Mouse (Mus musculus): ENCODE results near the gene Map3k14. TPM values are rescaled to one million over a fixed set of nuclear protein-coding genes. Genes with fewer than 3 reads are reported as not detected.

The Map3k14 gene
- polyA plus RNA-seq, 1 experiment from 2014 or later: 0.64 TPM

DNA sequence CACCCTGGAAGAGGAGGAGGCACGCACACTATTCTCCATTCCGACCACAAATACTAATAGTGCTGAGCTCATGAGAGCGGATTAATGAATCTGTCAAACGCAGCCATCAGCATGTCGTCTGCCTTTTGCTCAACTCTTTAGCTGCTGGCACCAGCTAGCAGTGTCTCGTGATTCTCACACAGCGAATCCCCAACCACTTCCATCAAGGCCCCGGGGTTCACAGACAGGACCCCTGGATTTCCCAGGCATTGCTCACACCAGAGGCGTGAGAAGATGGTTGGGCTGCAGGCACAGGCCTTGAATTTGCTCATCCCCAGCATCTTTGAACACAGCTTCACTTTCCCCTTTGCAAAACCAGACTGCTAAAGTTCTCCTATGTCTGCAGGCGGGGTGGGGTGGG, 18.0 kb upstream of the Map3k14 start:
- 73% methylated on average over 10 of the region's 10 CpGs for WGBS (ENCODE audit: insufficient replicate concordance)
- Histone ChIP-seq H3K9me3 (replicated peaks; ENCODE audit: control insufficient read depth, low read length) (no peaks in the 10 kb centered on the region), H3K36me3 (ENCODE audit: control insufficient read depth, insufficient read depth) (no peaks in the 10 kb centered on the region), H3K9ac (ENCODE audit: low read depth, low read length) (no peak overlapping the region), H3K4me1 (ENCODE audit: control insufficient read depth, low read depth, low read length) (no peaks in the 10 kb centered on the region), H3K27ac (ENCODE audit: low read length) (no peak overlapping the region), H3K4me2 (ENCODE audit: low read depth, low read length) (no peak overlapping the region), H3K4me3 (ENCODE audit: low read depth, low read length) (no peak overlapping the region), H3K27me3 (ENCODE audit: control insufficient read depth, insufficient read depth, low read depth, low read length) (no peaks in the 10 kb centered on the region)
- no peak for ATAC-seq (ENCODE audit: low read depth)

DNA sequence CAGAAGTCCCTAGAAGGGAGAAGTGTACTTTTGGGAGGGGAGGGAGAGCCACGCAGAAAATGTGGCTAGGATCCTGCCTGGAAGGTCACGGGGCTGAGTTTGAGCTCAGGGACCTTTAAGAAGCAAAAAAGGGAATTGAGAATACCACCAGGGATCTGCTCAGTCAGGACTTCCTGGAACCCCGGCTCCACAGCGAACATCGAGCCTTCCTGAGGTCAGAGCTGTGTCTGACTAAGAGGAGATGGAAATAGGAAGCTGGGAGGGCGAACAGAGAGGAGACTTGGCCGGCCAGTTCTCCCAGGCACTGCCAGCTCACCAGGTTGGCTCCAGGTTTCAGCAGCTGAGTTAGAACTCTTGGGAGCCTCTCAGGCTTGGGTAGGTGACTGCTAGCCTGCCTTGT, 14.5 kb upstream of the Map3k14 start:
- H3K36me3 ChIP-seq (ENCODE audit: control insufficient read depth, insufficient read depth): no peaks in the 10 kb centered on the region
- H3K27me3 ChIP-seq (ENCODE audit: control insufficient read depth, insufficient read depth, low read depth, low read length): no peaks in the 10 kb centered on the region
- no peak overlapping the region for H3K27ac ChIP-seq (ENCODE audit: low read length)
- 0 out of 2 replicates have a peak, but pooled peaks have one; percentile 27 for ATAC-seq (ENCODE audit: low read depth)
- 16% methylated on average over 7 of the region's 7 CpGs for WGBS (ENCODE audit: insufficient replicate concordance)
- H3K9me3 ChIP-seq (replicated peaks; ENCODE audit: control insufficient read depth, low read length): no peaks in the 10 kb centered on the region
- no peaks in the 10 kb centered on the region for H3K4me1 ChIP-seq (ENCODE audit: control insufficient read depth, low read depth, low read length)
- H3K4me2 ChIP-seq (ENCODE audit: low read depth, low read length): no peak overlapping the region
- H3K9ac ChIP-seq (ENCODE audit: low read depth, low read length): no peak overlapping the region
- no peak overlapping the region for H3K4me3 ChIP-seq (ENCODE audit: low read depth, low read length)

DNA sequence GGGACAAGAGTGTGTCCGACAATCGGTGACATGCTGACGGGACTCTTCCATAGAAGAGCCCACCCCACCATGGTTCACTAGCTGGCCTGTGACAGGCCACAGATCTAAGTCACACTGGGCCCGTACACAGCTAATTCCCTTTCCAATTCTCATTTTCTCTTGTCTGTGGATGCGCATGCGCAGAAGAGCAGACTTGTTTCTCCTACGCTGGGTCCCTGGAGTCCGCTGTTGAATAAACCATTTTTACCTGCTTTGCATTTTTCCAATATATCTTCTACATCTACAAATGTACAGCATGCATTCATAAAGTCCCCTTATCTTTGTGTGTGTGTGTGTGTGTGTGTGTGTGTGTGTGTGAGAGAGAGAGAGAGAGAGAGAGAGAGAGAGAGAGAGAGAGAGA, 9.2 kb upstream of the Map3k14 start:
- Histone ChIP-seq H3K4me2 (ENCODE audit: low read depth, low read length) (no peak overlapping the region), H3K36me3 (ENCODE audit: control insufficient read depth, insufficient read depth) (no peaks in the 10 kb centered on the region), H3K4me1 (ENCODE audit: control insufficient read depth, low read depth, low read length) (no peaks in the 10 kb centered on the region), H3K27me3 (ENCODE audit: control insufficient read depth, insufficient read depth, low read depth, low read length) (no peaks in the 10 kb centered on the region), H3K9me3 (replicated peaks; ENCODE audit: control insufficient read depth, low read length) (no peaks in the 10 kb centered on the region), H3K9ac (ENCODE audit: low read depth, low read length) (no peak overlapping the region), H3K4me3 (ENCODE audit: low read depth, low read length) (no peak overlapping the region), H3K27ac (ENCODE audit: low read length) (no peak overlapping the region)
- 73% methylated on average over 8 of the region's 8 CpGs for WGBS (ENCODE audit: insufficient replicate concordance)
- no peak for ATAC-seq (ENCODE audit: low read depth)

DNA sequence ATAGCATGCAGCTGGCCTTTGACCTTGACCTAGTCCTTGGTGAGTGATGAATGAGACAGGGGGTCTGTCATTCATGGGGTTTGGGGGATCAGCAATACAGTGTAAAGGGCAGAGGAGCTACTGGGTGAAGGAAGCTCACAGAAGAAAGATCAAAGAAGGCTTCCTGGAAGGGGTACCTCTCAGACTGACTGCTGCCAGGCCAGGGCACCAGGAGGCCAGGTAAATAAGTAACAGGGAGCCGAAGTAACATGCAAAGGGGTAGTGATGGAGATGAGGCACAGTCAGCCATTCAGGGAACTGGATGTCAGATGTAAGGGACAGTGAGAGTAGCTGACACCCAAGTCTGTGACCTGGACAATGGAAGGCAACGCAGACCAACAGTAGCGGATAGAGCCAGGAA, 5.6 kb upstream of the Map3k14 start:
- H3K9me3 ChIP-seq (replicated peaks; ENCODE audit: control insufficient read depth, low read length): no peaks in the 10 kb centered on the region
- peaks cover 1% of the 10 kb centered on the region for H3K4me1 ChIP-seq (ENCODE audit: control insufficient read depth, low read depth, low read length)
- H3K4me3 ChIP-seq (ENCODE audit: low read depth, low read length): no peak overlapping the region
- no peaks in the 10 kb centered on the region for H3K36me3 ChIP-seq (ENCODE audit: control insufficient read depth, insufficient read depth)
- H3K27me3 ChIP-seq (ENCODE audit: control insufficient read depth, insufficient read depth, low read depth, low read length): no peaks in the 10 kb centered on the region
- no peak overlapping the region for H3K27ac ChIP-seq (ENCODE audit: low read length)
- no peak overlapping the region for H3K4me2 ChIP-seq (ENCODE audit: low read depth, low read length)
- 68% methylated on average over 3 of the region's 3 CpGs for WGBS (ENCODE audit: insufficient replicate concordance)
- ATAC-seq (ENCODE audit: low read depth): no peak
- no peak overlapping the region for H3K9ac ChIP-seq (ENCODE audit: low read depth, low read length)

DNA sequence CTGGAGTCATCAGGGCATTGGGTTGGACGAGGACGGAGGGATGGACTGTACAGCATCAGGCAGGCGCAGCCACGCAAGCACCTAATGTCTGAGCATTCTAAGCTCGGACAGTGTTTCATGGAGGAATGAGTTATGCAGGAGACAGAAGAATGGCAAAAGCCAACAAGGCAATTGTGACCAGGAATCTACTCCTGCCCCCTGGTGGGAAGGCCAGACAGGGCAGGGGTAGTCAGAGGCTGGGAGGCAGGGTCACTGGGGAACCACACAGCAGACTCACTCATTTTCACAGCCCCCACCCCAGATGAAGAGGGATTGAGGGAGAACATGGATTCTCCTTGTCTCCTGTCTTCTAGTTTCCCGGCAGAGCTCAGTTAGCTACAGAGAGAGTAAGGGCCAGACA, 4.7 kb upstream of the Map3k14 start:
- Histone ChIP-seq H3K4me2 (ENCODE audit: low read depth, low read length) (no peak overlapping the region), H3K9me3 (replicated peaks; ENCODE audit: control insufficient read depth, low read length) (no peaks in the 10 kb centered on the region), H3K27me3 (ENCODE audit: control insufficient read depth, insufficient read depth, low read depth, low read length) (no peaks in the 10 kb centered on the region), H3K9ac (ENCODE audit: low read depth, low read length) (no peak overlapping the region), H3K27ac (ENCODE audit: low read length) (no peak overlapping the region), H3K4me1 (ENCODE audit: control insufficient read depth, low read depth, low read length) (peaks cover 4% of the 10 kb centered on the region), H3K36me3 (ENCODE audit: control insufficient read depth, insufficient read depth) (no peaks in the 10 kb centered on the region), H3K4me3 (ENCODE audit: low read depth, low read length) (no peak overlapping the region)
- 54% methylated on average over 6 of the region's 6 CpGs for WGBS (ENCODE audit: insufficient replicate concordance)
- no peak for ATAC-seq (ENCODE audit: low read depth)

DNA sequence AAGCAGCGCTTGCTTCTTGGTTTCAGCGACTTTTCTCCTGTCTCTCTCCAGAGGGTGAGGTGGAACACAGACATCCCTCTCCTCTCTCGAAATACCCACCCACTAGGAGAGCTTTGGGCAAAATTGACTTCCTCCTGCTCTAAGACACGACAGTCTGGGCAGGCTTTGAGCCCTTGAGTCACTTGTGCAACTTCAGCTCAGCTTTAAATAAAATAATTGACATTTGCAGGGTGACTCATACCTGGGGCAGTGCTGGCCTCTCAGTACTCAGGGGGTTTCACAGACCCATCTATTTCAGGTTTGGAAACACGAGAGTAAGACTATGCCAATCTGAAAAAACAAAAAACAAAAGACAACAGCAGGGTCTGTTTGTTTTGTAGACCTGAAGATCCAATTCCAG, 2.2 kb upstream of the Map3k14 start:
- 49% methylated on average over 5 of the region's 5 CpGs for WGBS (ENCODE audit: insufficient replicate concordance)
- ATAC-seq (ENCODE audit: low read depth): no peak
- Histone ChIP-seq H3K27ac (ENCODE audit: low read length) (no peak overlapping the region), H3K4me3 (ENCODE audit: low read depth, low read length) (no peak overlapping the region), H3K9me3 (replicated peaks; ENCODE audit: control insufficient read depth, low read length) (no peaks in the 10 kb centered on the region), H3K27me3 (ENCODE audit: control insufficient read depth, insufficient read depth, low read depth, low read length) (no peaks in the 10 kb centered on the region), H3K4me2 (ENCODE audit: low read depth, low read length) (no peak overlapping the region), H3K36me3 (ENCODE audit: control insufficient read depth, insufficient read depth) (no peaks in the 10 kb centered on the region), H3K9ac (ENCODE audit: low read depth, low read length) (no peak overlapping the region), H3K4me1 (ENCODE audit: control insufficient read depth, low read depth, low read length) (peaks cover 13% of the 10 kb centered on the region)

DNA sequence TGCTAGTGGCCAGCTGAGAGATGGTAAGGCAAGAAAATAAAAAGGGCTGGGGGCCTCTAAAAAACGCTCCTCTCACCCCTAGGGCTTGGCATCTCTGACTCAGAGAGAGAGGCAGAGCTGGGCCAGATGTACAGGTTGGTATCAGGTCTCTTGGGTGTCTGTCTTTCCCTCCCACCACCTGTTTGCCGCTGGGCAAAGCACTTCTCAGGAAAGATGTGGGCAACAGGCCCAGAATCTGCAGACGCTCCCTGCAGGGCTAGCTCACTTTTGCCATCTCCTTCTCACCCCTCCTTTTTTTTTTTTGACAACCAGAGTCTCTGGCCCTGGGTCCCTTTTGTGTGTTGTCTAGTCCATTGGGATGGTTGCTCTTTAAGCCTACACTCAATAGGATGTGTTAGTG, 1.6 kb upstream of the Map3k14 start:
- WGBS (ENCODE audit: insufficient replicate concordance): 69% methylated on average over 3 of the region's 3 CpGs
- Histone ChIP-seq H3K27me3 (ENCODE audit: control insufficient read depth, insufficient read depth, low read depth, low read length) (no peaks in the 10 kb centered on the region), H3K9ac (ENCODE audit: low read depth, low read length) (no peak overlapping the region), H3K27ac (ENCODE audit: low read length) (no peak overlapping the region), H3K9me3 (replicated peaks; ENCODE audit: control insufficient read depth, low read length) (no peaks in the 10 kb centered on the region), H3K36me3 (ENCODE audit: control insufficient read depth, insufficient read depth) (no peaks in the 10 kb centered on the region), H3K4me3 (ENCODE audit: low read depth, low read length) (no peak overlapping the region), H3K4me2 (ENCODE audit: low read depth, low read length) (no peak overlapping the region), H3K4me1 (ENCODE audit: control insufficient read depth, low read depth, low read length) (peaks cover 13% of the 10 kb centered on the region)
- ATAC-seq (ENCODE audit: low read depth): no peak

DNA sequence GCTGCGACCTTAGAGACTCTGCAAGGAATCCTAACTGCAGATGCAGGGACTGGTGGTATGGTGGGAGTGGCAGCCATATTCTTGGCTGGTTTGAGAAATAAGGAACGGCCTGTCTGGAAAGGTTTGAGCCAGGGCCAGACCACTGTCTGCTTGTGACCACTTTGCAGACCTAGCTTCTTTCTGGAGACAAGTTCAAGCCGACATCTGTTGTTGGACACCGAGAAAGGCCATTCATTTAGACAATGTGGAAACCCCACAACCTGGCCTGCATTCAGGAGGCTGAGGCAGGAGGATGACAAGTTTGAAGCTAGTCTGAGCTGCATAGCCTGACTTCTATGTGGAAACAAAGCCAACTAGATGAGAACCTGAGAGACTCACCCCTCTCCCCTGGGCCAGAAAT, 1.1 kb upstream of the Map3k14 start:
- H3K4me1 ChIP-seq (ENCODE audit: control insufficient read depth, low read depth, low read length): peaks cover 13% of the 10 kb centered on the region
- H3K4me3 ChIP-seq (ENCODE audit: low read depth, low read length): no peak overlapping the region
- H3K4me2 ChIP-seq (ENCODE audit: low read depth, low read length): peak overlapping the region; percentile 95
- no peak overlapping the region for H3K9ac ChIP-seq (ENCODE audit: low read depth, low read length)
- H3K27ac ChIP-seq (ENCODE audit: low read length): no peak overlapping the region
- H3K9me3 ChIP-seq (replicated peaks; ENCODE audit: control insufficient read depth, low read length): no peaks in the 10 kb centered on the region
- ATAC-seq (ENCODE audit: low read depth): no peak
- no peaks in the 10 kb centered on the region for H3K27me3 ChIP-seq (ENCODE audit: control insufficient read depth, insufficient read depth, low read depth, low read length)
- WGBS (ENCODE audit: insufficient replicate concordance): 77% methylated on average over 4 of the region's 4 CpGs
- no peaks in the 10 kb centered on the region for H3K36me3 ChIP-seq (ENCODE audit: control insufficient read depth, insufficient read depth)

DNA sequence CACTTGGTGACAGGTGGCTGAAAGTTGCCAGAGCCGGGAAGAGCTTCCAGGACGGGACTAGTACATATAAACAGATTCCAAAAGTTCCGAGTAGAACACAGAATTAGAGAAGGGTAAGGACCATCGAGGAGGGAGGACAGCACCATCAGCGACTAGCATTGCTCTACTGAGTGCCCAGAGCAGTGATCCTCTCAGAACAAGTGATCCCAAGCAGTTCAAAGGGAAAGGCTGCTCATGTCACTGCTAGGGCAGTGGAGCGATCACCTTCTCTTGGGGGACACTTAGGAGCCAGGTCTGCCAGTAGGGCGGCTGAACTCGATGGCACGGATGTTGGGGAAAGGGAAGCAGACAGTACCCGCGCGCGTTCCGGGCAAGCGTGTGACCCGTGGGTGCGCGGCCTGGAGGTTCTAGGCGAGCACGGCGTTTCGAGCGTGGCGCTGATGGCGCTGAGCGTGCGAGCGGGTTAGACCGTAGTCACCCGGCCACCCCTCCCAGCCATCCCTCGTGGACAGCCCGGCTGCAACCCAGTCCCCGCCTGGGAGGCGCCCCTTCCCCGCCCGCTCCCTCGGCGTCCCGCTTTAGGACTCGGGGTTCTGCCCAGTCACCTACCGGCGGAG, 435 bp downstream of the Map3k14 start:
- H3K4me3 ChIP-seq (ENCODE audit: low read depth, low read length): peak overlapping the region; percentile 67
- H3K9ac ChIP-seq (ENCODE audit: low read depth, low read length): peak overlapping the region; percentile 60
- H3K36me3 ChIP-seq (ENCODE audit: control insufficient read depth, insufficient read depth): no peaks in the 10 kb centered on the region
- no peak for ATAC-seq (ENCODE audit: low read depth)
- peak overlapping the region; percentile 95 for H3K4me2 ChIP-seq (ENCODE audit: low read depth, low read length)
- no peaks in the 10 kb centered on the region for H3K9me3 ChIP-seq (replicated peaks; ENCODE audit: control insufficient read depth, low read length)
- no peaks in the 10 kb centered on the region for H3K27me3 ChIP-seq (ENCODE audit: control insufficient read depth, insufficient read depth, low read depth, low read length)
- peak overlapping the region; percentile 60 for H3K27ac ChIP-seq (ENCODE audit: low read length)
- H3K4me1 ChIP-seq (ENCODE audit: control insufficient read depth, low read depth, low read length): peaks cover 13% of the 10 kb centered on the region
- WGBS (ENCODE audit: insufficient replicate concordance): 1% methylated on average over 31 of the region's 42 CpGs
